ENCODE assay signal across 31 mouse cellular contexts in genomic region chr11:105602177-105602576, GRCm38 (mm10).
"Had no signal": no experiment of that assay in that cellular context is flagged by ENCODE, and none has a peak within 500 bp of the region (broad histone marks: within the 10 kb centered on the region; RNA-seq: fewer than 3 reads in every experiment).

No protein-coding gene starts in this region.

- H3K9ac ChIP-seq: limb, embryonic 12.5 days; limb, embryonic 13.5 days; limb, embryonic 15.5 days; liver, embryonic 12.5 days; liver, embryonic 13.5 days; liver, embryonic 14.5 days; liver, embryonic 15.5 days; liver, postnatal 0 days; lung, embryonic 14.5 days; lung, embryonic 15.5 days; midbrain, embryonic 12.5 days; midbrain, embryonic 13.5 days; midbrain, embryonic 15.5 days; neural tube, embryonic 12.5 days had no signal

- H3K4me3 ChIP-seq: limb, embryonic 10.5 days; limb, embryonic 12.5 days; limb, embryonic 13.5 days; limb, embryonic 15.5 days; liver, embryonic 12.5 days; liver, embryonic 13.5 days; liver, embryonic 15.5 days; lung, embryonic 15.5 days; megakaryocyte, embryonic 14.5 days; midbrain, embryonic 10.5 days; midbrain, embryonic 12.5 days; midbrain, embryonic 13.5 days; midbrain, embryonic 15.5 days; myocyte; neural tube, embryonic 12.5 days had no signal

- DNase-seq: left cerebral cortex, postnatal 4 days; liver; liver, embryonic 13.5 days; liver, postnatal 0 days; lung, adult 18-20 months; lung, adult 2 months; lung, embryonic 14.5 days; lung, postnatal 10 days; lung, postnatal 14 days; lung, postnatal 36 days; lung, postnatal 4 days; midbrain, embryonic 14.5 days had no signal

- H3K4me2 ChIP-seq: limb, embryonic 12.5 days; limb, embryonic 13.5 days; limb, embryonic 15.5 days; liver, embryonic 12.5 days; liver, embryonic 13.5 days; liver, embryonic 15.5 days; lung, embryonic 14.5 days; lung, embryonic 15.5 days; midbrain, embryonic 11.5 days; midbrain, embryonic 12.5 days; midbrain, embryonic 13.5 days; midbrain, embryonic 15.5 days; neural tube, embryonic 12.5 days had no signal

- H3K9me3 ChIP-seq: limb, embryonic 10.5 days; limb, embryonic 12.5 days; limb, embryonic 13.5 days; limb, embryonic 15.5 days; liver, embryonic 12.5 days; liver, embryonic 13.5 days; liver, embryonic 15.5 days; lung, embryonic 15.5 days; megakaryocyte, embryonic 14.5 days; midbrain, embryonic 10.5 days; midbrain, embryonic 12.5 days; midbrain, embryonic 13.5 days; midbrain, embryonic 15.5 days; neural tube, embryonic 12.5 days had no signal

- ATAC-seq: liver, embryonic 12.5 days; liver, postnatal 0 days; lung, postnatal 0 days; midbrain, embryonic 13.5 days; midbrain, embryonic 15.5 days; midbrain, embryonic 16.5 days had no signal

- H3K27ac ChIP-seq: limb, embryonic 10.5 days; limb, embryonic 12.5 days; limb, embryonic 13.5 days; limb, embryonic 15.5 days; liver, embryonic 12.5 days; liver, embryonic 13.5 days; liver, embryonic 14.5 days; liver, embryonic 15.5 days; lung, embryonic 15.5 days; macrophage; midbrain, embryonic 10.5 days; midbrain, embryonic 12.5 days; midbrain, embryonic 13.5 days; midbrain, embryonic 15.5 days; neural tube, embryonic 12.5 days had no signal

- H3K36me3 ChIP-seq: limb, embryonic 10.5 days; limb, embryonic 12.5 days; limb, embryonic 13.5 days; limb, embryonic 15.5 days; liver, embryonic 12.5 days; liver, embryonic 13.5 days; liver, embryonic 15.5 days; lung, embryonic 15.5 days; midbrain, embryonic 10.5 days; midbrain, embryonic 12.5 days; midbrain, embryonic 13.5 days; midbrain, embryonic 15.5 days; neural tube, embryonic 12.5 days had no signal

- H3K4me1 ChIP-seq: limb, embryonic 10.5 days; limb, embryonic 12.5 days; limb, embryonic 13.5 days; limb, embryonic 15.5 days; liver, embryonic 12.5 days; liver, embryonic 15.5 days; midbrain, embryonic 12.5 days; midbrain, embryonic 13.5 days; midbrain, embryonic 15.5 days; neural tube, embryonic 12.5 days had no signal

- H3K27me3 ChIP-seq: limb, embryonic 12.5 days; limb, embryonic 13.5 days; limb, embryonic 15.5 days; liver, embryonic 12.5 days; liver, embryonic 13.5 days; liver, embryonic 15.5 days; lung, embryonic 15.5 days; megakaryocyte, embryonic 14.5 days; midbrain, embryonic 12.5 days; midbrain, embryonic 13.5 days; midbrain, embryonic 15.5 days; neural tube, embryonic 12.5 days had no signal
